Mouse (Mus musculus): ENCODE measurements around the gene Rufy2.

DNA sequence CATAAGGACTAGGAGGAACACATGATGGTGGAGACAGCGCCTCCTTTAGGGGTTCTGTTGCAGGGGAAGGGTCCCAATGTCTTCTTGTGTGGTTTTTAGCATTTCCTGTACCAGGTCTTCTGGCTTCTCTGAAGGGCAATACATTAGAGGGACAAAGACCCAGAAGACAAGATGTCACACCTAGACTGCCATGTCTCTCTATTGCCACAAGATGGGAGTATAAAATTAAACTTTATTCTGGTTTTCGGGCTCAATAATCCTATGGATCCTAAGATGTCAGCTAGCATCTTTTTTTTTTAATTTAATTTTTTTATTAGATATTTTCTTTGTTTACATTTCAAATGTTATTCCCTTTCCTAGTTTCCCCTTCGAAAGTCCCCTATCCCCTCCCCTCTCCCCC, 63.1 kb downstream of the Rufy2 start:
- TF ChIP-seq CTCF (IDR thresholded peaks at IDR 0.05; ENCODE audit: borderline replicate concordance, insufficient read depth, low read length) (no peak), POLR2A (IDR thresholded peaks at IDR 0.05; ENCODE audit: low read depth, low read length) (no peak)
